Mouse (Mus musculus): ENCODE measurements around the gene A730049H05Rik.

- TF ChIP-seq EP300 (IDR thresholded peaks at IDR 0.05; ENCODE audit: low read depth) (no peak), CTCF (IDR thresholded peaks at IDR 0.05; ENCODE audit: low read depth) (no peak)
Observed at GRCm38 (mm10) chr6:92882446-92882845, 66.2 kb downstream of the A730049H05Rik start.

Measured in liver, postnatal 0 days (tissue).